Mouse (Mus musculus) CD8-positive naive resting alpha-beta T cell, adult 2 months (primary cell): ENCODE data around the gene Pgls.

Experiments
- DNase-seq, 2 experiments: peaks; one replicate each; pipeline ENCODE4 v3.0.0; 2022; ENCODE audit warnings: low read depth in 2 of 2, low spot score in 2 of 2

The Pgls gene

DNA sequence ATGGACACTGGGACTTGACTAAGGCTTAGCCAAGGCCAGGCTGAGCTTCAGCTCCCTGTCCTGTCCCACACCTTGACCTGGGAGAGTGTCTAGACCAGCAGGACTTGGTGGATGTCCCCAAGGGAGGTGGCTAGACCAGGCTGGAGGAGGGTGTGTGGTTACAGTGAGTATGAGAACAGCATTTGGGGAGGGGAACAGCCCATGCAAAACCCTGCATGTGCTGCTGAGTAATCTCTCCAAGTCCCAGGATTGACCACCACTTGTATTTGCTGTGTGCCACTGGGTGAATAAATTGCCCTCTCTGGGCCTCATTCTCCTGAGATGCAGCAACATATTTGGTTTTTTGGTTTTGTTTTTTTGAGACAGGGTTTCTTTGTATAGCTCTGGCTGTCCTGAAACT lies 6.4 kb downstream of the Pgls start:
- DNase-seq: no peak

DNA sequence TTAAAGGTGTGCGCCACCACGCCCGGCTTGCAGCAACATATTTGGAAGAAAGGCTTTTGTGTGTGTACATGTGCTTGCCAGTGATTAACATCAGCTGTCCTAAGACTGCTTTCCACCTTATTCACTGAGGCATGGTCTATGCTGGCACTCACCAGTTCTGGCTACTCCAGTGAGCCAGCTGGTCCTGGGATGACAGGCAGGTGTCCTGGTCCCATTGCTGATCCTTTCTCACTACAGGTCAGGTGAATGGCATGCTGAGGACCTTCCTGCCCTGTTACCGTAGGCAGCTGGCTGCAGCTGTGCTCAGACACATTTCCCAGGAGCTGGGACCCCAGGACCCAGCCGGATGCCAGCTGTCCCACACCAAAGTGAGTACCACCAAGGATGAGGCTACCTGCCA lies 6.9 kb downstream of the Pgls start:
- DNase-seq: no peak

DNA sequence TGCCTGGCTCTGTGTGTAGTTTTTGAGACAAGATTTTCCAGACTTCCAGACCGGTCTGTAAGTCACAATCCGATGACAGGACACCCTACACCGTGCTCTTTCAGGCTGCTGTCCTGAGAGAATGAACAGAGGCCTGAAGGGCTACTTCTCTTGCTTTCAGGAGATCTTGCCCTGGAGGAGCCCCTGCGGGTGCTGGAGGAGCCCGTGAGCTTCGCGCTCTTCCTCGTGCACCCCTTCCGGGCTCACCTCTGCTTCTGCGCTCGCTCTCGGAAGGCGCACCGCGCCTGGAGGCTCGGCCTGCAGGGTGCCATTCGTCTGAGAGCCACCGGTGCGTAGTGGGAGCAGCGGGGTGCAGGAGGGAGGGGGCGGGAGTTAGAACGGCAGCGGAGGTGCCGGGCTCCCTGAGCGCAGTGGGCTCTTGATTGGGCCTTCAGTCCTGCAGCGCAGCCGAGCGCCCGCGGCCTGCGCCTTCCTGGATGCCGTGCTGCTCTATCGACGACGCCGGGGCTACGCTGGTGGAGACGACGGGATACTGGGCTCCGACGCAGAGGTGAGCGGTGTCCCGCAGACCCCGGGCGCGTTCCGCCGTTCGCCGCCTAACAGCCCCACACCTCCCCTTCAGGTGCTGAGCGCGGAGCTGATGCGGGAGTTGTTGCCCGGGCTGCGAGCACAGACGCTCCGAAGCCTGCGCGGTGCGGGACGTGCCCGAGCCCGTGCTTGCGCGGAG lies 10.1 kb downstream of the Pgls start:
- no peak for DNase-seq

- DNase-seq: no peak
Observed at GRCm38 (mm10) chr8:71602666-71603334, 10.8 kb downstream of the Pgls start.

- DNase-seq: no peak
Observed at GRCm38 (mm10) chr8:71604021-71604420, 12.0 kb downstream of the Pgls start.

- peak; percentile 97 to 99 for DNase-seq
Observed at GRCm38 (mm10) chr8:71610822-71611651, 19.1 kb downstream of the Pgls start, which contains the start of gene Colgalt1. Colgalt1 (plus strand) TSS chr8:71610998.

GRCm38 (mm10) chr8:71612141-71612540 lies 20.2 kb downstream of the Pgls start:
- DNase-seq: no peak

- no peak for DNase-seq
Observed at GRCm38 (mm10) chr8:71613418-71613817, 21.4 kb downstream of the Pgls start.

- no peak for DNase-seq
Observed at GRCm38 (mm10) chr8:71619786-71620185, 27.8 kb downstream of the Pgls start.

DNA sequence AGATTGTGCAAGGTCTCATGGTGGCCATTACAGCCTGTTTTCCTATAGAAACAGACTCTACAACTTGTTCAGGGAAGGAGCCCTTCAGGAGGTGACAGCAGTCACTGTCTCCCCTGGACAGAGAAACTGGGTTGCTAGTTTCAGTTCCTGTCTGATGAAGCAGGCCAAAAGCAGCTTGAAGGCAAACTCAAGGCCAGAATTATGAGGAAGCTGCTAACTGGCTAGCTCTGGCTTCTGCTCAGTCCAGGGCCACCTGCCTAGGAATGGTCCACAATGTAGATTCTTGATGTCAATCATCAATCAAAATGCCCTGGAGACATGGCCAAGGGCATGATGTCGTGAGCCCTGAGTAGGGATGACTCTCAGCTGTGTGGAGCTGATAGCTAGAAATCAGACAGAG lies 33.1 kb downstream of the Pgls start:
- no peak for DNase-seq

GRCm38 (mm10) chr8:71626753-71627152 lies 34.8 kb downstream of the Pgls start:
- no peak for DNase-seq

DNA sequence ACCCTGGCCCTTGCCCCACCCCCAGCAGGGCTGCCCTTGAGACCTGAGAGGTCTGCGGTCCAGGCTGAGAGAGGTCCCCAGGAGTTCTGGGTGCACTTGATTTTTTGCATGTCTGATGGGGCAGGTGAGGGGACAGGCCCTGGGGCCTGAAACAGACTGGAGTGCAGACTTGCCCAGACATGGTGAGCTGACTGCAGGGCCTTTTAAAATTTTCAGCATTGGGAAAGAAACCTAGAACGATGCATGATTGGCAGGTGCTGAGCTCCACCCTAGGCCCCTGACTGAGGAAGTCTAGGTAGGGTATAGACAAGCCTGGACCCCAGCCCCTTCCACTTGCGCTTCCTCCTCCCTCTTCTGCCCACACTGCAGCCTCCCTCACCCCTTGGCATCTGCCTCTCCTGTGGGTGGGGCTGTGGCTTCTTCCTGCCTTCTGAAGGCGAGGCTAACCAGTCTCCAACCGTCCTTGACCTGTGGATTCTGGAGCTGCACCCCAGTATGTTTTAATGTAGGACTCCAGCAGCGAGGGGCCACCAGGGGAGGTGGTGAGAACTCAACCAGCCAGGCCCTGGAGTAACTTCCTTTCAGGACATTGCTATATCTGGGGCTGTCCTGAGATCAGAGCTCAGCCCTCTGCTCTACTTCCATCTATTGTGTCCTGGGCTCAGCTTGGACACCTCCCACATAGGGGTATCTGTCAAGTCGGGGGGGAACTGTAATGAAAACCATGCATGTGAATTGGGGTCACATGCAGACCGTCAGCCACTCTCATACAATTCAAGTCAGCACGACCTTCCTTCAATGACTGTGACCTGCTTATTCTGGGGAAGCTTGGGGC lies 35.5 kb downstream of the Pgls start:
- DNase-seq: no peak

- no peak for DNase-seq
Observed at GRCm38 (mm10) chr8:71628396-71629095, 36.6 kb downstream of the Pgls start.

GRCm38 (mm10) chr8:71629096-71629697 lies 37.2 kb downstream of the Pgls start:
- peak; percentile 79 to 85 for DNase-seq

- DNase-seq: no peak
Observed at GRCm38 (mm10) chr8:71629781-71630212, 37.8 kb downstream of the Pgls start.

DNA sequence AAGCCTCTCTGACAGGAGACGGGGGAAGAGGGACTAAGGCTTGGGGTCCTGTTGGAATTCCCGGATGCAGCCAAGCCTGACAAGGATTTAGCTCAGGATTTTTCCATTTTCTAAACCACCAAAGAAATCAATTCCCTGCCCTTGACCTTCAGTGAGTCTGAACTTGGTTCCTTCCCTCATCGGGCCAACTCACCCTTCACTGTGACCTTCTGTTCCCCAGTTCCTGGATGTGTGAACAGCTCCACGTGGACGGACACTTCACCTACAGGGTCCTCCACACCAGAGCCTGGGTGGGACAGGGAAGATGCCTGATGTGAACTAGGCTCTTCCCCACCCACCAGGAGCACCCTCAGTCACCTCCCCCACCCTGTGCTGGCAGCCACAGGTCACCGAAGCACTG lies 38.8 kb downstream of the Pgls start:
- DNase-seq: no peak

GRCm38 (mm10) chr8:71631897-71632296 lies 39.9 kb downstream of the Pgls start:
- DNase-seq: no peak

- DNase-seq: peak; percentile 63 to 65
Observed at GRCm38 (mm10) chr8:71633164-71633563, 41.2 kb downstream of the Pgls start.

DNA sequence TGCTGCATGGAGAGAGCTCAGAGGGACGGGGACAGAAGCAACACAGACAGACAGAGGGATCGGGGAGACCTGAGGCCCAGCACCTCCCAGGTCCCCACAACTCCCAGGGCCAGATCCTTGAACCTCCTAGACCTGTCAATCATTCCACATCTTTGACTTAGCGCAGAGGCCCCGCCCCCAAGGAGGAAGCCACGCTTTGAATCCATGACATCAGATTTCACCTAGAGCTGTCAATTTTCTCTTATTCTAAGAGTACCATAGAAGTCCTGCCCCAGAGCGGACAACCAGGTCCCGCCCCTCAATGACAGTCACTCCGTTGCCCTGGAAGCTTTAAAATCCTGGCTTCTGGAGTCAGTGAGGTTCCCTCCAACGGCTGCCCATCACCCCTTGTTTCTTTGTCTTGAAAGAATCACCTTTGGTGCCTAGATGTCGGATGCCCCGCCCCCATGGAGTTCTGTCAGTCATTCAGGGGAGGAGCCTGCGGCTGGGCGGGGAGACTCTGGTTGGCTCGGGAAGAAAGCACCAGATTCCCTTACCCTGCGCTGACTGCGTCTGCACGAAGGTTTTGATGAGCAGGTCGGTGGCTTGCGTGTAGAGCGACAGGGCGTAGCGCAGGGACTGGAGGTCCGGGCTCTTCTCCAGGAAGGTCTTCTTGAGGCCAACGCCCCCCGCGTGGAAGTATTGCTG lies 42.1 kb downstream of the Pgls start:
- DNase-seq: peak; percentile 29 to 54
